Mouse (Mus musculus) heart, embryonic 14.5 days (tissue): ENCODE results near the gene Lhfp. TPM values are rescaled to one million over a fixed set of nuclear protein-coding genes. Genes with fewer than 3 reads are reported as not detected.
A peak's percentile ranks its signal among the peaks of the same experiment; 100 is the strongest.

Experiments used
- ATAC-seq: fragments of 200-750 bp; cut with Nextera tagmentation; 2 replicates; pipeline ENCODE4 v1.8.0; 2017; ENCODE audit warnings: low read depth, moderate TSS enrichment; ENCODE audit not compliant: insufficient number of reproducible peaks, insufficient read depth, low FRiP score
- H3K27ac ChIP-seq, 2 experiments: fragments of 200-500 bp in 1 of 2; fragments of 300-500 bp in 1 of 2; sonication (generic) in 1 of 2; replicated peaks in 1 of 2; 2 replicates each; pipeline ENCODE4 v1.5.1; 2012 to 2014; ENCODE audit warnings: low read depth in 2 of 2, low read length in 2 of 2, control low read depth in 1 of 2, mild to moderate bottlenecking in 1 of 2, mixed read lengths in 1 of 2; ENCODE audit not compliant: control insufficient read depth in 1 of 2, insufficient read depth in 1 of 2
- H3K27me3 ChIP-seq: fragments of 300-500 bp; sonication (generic); 2 replicates; pipeline ENCODE4 v1.6.1; 2014; ENCODE audit warnings: mild to moderate bottlenecking, low read length, control low read depth; ENCODE audit not compliant: control insufficient read depth, insufficient read depth
- H3K36me3 ChIP-seq: fragments of 300-500 bp; sonication (generic); 2 replicates; pipeline ENCODE4 v1.6.1; 2014; ENCODE audit warnings: mild to moderate bottlenecking, control low read depth, low read length, mixed read lengths; ENCODE audit not compliant: control insufficient read depth, insufficient read depth
- H3K4me1 ChIP-seq, 2 experiments: fragments of 200-500 bp in 1 of 2; fragments of 300-500 bp in 1 of 2; sonication (generic) in 1 of 2; 2 replicates each; pipeline ENCODE4 v1.6.1; 2012 to 2014; ENCODE audit warnings: low read length in 2 of 2, control low read depth in 1 of 2, mixed read lengths in 1 of 2; ENCODE audit not compliant: control insufficient read depth in 2 of 2, insufficient read depth in 2 of 2
- H3K4me2 ChIP-seq: fragments of 300-500 bp; sonication (generic); 2 replicates; pipeline ENCODE4 v1.6.1; 2014; ENCODE audit warnings: mild to moderate bottlenecking, low read length
- H3K4me3 ChIP-seq, 2 experiments: fragments of 200-500 bp in 1 of 2; fragments of 300-500 bp in 1 of 2; sonication (generic) in 1 of 2; 2 replicates each; pipeline ENCODE4 v1.5.1; 2012 to 2014; ENCODE audit warnings: low read length in 2 of 2, mild to moderate bottlenecking in 2 of 2, control low read depth in 1 of 2, low read depth in 1 of 2, moderate library complexity in 1 of 2; ENCODE audit not compliant: control insufficient read depth in 1 of 2, insufficient read depth in 1 of 2
- H3K9ac ChIP-seq: fragments of 300-500 bp; sonication (generic); 2 replicates; pipeline ENCODE4 v1.6.1; 2014; ENCODE audit warnings: mild to moderate bottlenecking, low read length
- H3K9me3 ChIP-seq: fragments of 300-500 bp; sonication (generic); 2 replicates; pipeline ENCODE4 v1.6.1; 2016; ENCODE audit warnings: low read length, control low read depth; ENCODE audit not compliant: control insufficient read depth
- WGBS: fragments of 180-500 bp; shearing (Covaris S2); extraction: QIAGEN DNeasy Blood & Tissue Kit; methylation state at CpG from one replicate; pipeline ENCODE4 v1.1.7; 2014; 5-methylcytosine and 5-hydroxymethylcytosine counted together
- polyA plus RNA-seq: library from polyadenylated mRNA; unstranded; fragments of >200 nt; fragmentation: Nextera tagmentation; extraction: Ambion mirVana; gene quantifications from 2 replicates; pipeline ENCODE4 v1.2.1, GENCODE M21; 2014

Gene Lhfp
- polyA plus RNA-seq, 1 experiment from 2014 or later: 93.2 TPM

GRCm38 (mm10) chr3:53032432-53032831 lies 8.9 kb upstream of the Lhfp start:
- H3K4me3 ChIP-seq: no peak overlapping the region
- no peaks in the 10 kb centered on the region for H3K36me3 ChIP-seq
- peak overlapping the region; percentile 21; the same call in 1 of the 2 replicates for H3K9ac ChIP-seq
- no peak for ATAC-seq
- no peak overlapping the region for H3K27ac ChIP-seq
- WGBS: 8% methylated on average over 5 of the region's 5 CpGs
- H3K27me3 ChIP-seq: no peaks in the 10 kb centered on the region
- H3K9me3 ChIP-seq: no peaks in the 10 kb centered on the region
- no peak overlapping the region for H3K4me2 ChIP-seq
- H3K4me1 ChIP-seq: peaks cover 6% of the 10 kb centered on the region in 2 experiments; a peak in 1 of 4 replicates

- Histone ChIP-seq H3K36me3 (no peaks in the 10 kb centered on the region), H3K4me1 (peaks cover 6% of the 10 kb centered on the region in 2 experiments; a peak in 1 of 4 replicates), H3K27me3 (no peaks in the 10 kb centered on the region), H3K4me3 (no peak overlapping the region), H3K9me3 (no peaks in the 10 kb centered on the region), H3K4me2 (no peak overlapping the region), H3K9ac (no peak overlapping the region), H3K27ac (no peak overlapping the region)
- WGBS: 14% methylated on average over 3 of the region's 3 CpGs
- ATAC-seq: no peak
These were observed 7.9 kb upstream of the Lhfp start for GRCm38 (mm10) chr3:53033448-53033847.

- Histone ChIP-seq H3K4me3 (no peak overlapping the region), H3K27ac (no peak overlapping the region), H3K36me3 (no peaks in the 10 kb centered on the region), H3K9me3 (no peaks in the 10 kb centered on the region), H3K27me3 (no peaks in the 10 kb centered on the region), H3K4me2 (no peak overlapping the region), H3K9ac (no peak overlapping the region), H3K4me1 (peaks cover 9 to 20% of the 10 kb centered on the region in 2 experiments; a peak in 3 of 4 replicates)
- ATAC-seq: no peak
- WGBS: 48% methylated on average over 5 of the region's 5 CpGs
These were observed 5.3 kb upstream of the Lhfp start for GRCm38 (mm10) chr3:53036076-53036475.

GRCm38 (mm10) chr3:53036941-53037340 lies 4.4 kb upstream of the Lhfp start:
- no peak for ATAC-seq
- Histone ChIP-seq H3K9me3 (no peaks in the 10 kb centered on the region), H3K4me2 (no peak overlapping the region), H3K4me1 (peaks cover 9 to 20% of the 10 kb centered on the region in 2 experiments; a peak in 3 of 4 replicates), H3K27ac (no peak overlapping the region), H3K27me3 (no peaks in the 10 kb centered on the region), H3K4me3 (no peak overlapping the region), H3K36me3 (no peaks in the 10 kb centered on the region), H3K9ac (no peak overlapping the region)
- WGBS: 81% methylated on average over 7 of the region's 7 CpGs

- Histone ChIP-seq H3K27ac (no peak overlapping the region), H3K9me3 (no peaks in the 10 kb centered on the region), H3K4me2 (no peak overlapping the region), H3K4me3 (no peak overlapping the region), H3K27me3 (no peaks in the 10 kb centered on the region), H3K9ac (no peak overlapping the region), H3K4me1 (peaks cover 12 to 32% of the 10 kb centered on the region in 2 experiments), H3K36me3 (peaks cover 9% of the 10 kb centered on the region)
- no peak for ATAC-seq
- WGBS: 67% methylated on average over 5 of the region's 5 CpGs
These were observed 2.4 kb upstream of the Lhfp start for GRCm38 (mm10) chr3:53038913-53039312.

- H3K27me3 ChIP-seq: no peaks in the 10 kb centered on the region
- H3K36me3 ChIP-seq: peaks cover 9% of the 10 kb centered on the region
- ATAC-seq: no peak
- H3K4me1 ChIP-seq: peaks cover 12 to 37% of the 10 kb centered on the region in 2 experiments
- H3K4me3 ChIP-seq: no peak overlapping the region
- H3K9me3 ChIP-seq: no peaks in the 10 kb centered on the region
- 71% methylated on average over 8 of the region's 8 CpGs for WGBS
- H3K27ac ChIP-seq: peak overlapping the region in 1 of 2 experiments; percentile 97; a peak in 2 of 4 replicates
- no peak overlapping the region; the same call in 1 of the 2 replicates for H3K9ac ChIP-seq
- peak overlapping the region; percentile 95 for H3K4me2 ChIP-seq
These were observed 1.6 kb upstream of the Lhfp start for GRCm38 (mm10) chr3:53039746-53040145.

GRCm38 (mm10) chr3:53040593-53041410 lies 526 bp upstream of the Lhfp start:
- 1% methylated on average over 17 of the region's 17 CpGs for WGBS
- H3K4me3 ChIP-seq: peak overlapping the region; percentile 80 to 92
- H3K27me3 ChIP-seq: no peaks in the 10 kb centered on the region
- H3K9me3 ChIP-seq: no peaks in the 10 kb centered on the region
- peak overlapping the region; percentile 95 for H3K9ac ChIP-seq
- peak; percentile 3; the same call in 1 of the 2 replicates for ATAC-seq
- H3K36me3 ChIP-seq: peaks cover 11% of the 10 kb centered on the region
- peak overlapping the region; percentile 88 to 97 for H3K27ac ChIP-seq
- H3K4me1 ChIP-seq: peaks cover 16 to 45% of the 10 kb centered on the region in 2 experiments
- peak overlapping the region; percentile 95 for H3K4me2 ChIP-seq
